Mouse (Mus musculus) gastrocnemius, adult 8-10 months (tissue): Measurements from ENCODE around the gene Elp5. TPM values are rescaled to one million over a fixed set of nuclear protein-coding genes. Genes with fewer than 3 reads are reported as not detected.
A peak's percentile ranks its signal among the peaks of the same experiment; 100 is the strongest.
"Not testable (repeated sequence)": the region's sequence is repeated elsewhere in the genome, so short reads cannot be mapped to it uniquely, and the experiment has no call there.

Source experiments
- DNase-seq, 2 experiments: peaks; one replicate each; pipeline ENCODE4 v3.0.0; 2022; ENCODE audit warnings: low spot score in 2 of 2
- total RNA-seq, 4 experiments: library from RNA; stranded (reverse); gene quantifications; 2 replicates each; pipeline ENCODE4 v1.2.4; 2022

The Elp5 gene
- 10 to 100 TPM; 38.8 to 40.8 (median 39.4) TPM for total RNA-seq

DNA sequence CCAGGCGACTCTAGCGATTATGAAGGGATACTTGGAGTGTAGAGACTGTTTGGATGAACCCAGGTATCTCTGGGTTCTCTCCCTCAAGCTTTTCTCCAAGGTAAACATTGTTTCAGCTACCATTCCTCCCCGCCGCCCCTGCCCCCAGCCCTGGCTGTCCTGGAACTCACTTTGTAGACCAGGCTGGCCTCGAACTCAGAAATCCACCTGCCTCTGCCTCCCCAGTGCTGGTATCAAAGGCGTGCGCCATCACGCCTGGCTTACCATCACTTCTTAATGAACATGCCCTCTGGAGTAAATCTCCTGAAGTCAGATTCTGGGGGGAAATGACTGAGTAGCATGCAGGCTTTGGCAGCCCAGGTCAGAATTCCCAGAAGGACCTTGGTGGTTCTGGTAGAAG lies at the start of gene Elp5:
Gene Elp5, minus strand, starts transcription at position 293 of the 400 bp plus-strand sequence.
- no peak for DNase-seq

DNA sequence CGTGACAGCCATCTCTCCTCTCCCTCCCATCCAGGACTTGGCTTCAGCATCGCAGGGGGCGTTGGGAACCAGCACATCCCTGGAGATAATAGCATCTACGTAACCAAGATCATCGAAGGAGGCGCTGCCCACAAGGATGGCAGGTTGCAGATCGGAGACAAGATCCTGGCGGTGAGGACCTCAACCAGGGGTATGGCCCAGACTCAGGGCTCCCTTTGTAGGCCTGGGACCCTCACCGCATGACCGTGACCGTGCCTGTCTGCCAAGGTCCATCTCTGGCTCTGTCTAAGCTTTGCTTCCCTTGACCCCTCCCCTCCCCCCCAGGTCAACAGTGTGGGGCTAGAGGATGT lies 49.0 kb upstream of the Elp5 start:
- DNase-seq, result no peak

DNA sequence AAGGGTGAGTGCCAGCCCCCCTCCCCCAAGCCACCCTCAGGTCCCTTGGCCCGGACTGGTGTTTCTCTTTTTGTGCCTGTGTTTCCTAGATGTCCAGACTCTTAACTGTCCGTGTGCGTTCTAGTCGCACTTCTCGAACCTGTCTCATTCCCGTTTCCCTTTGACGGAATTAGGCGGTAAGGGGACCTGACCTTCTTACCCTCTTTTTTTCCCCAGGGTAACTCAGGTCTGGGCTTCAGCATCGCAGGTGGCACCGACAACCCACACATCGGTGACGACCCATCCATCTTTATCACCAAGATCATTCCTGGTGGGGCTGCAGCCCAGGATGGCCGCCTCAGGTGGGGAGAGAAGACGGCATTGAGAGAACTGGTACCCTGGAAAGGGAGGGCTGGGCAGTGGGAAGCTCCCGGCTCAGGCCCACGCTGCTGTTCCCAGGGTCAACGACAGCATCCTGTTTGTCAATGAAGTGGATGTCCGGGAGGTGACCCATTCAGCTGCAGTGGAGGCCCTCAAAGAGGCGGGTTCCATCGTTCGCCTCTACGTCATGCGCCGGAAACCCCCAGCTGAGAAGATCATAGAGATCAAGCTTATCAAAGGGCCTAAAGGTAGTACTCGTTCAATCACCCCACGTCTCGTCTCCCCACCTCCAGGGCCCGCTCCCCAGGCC lies 48.5 kb upstream of the Elp5 start:
- no peak for DNase-seq

DNA sequence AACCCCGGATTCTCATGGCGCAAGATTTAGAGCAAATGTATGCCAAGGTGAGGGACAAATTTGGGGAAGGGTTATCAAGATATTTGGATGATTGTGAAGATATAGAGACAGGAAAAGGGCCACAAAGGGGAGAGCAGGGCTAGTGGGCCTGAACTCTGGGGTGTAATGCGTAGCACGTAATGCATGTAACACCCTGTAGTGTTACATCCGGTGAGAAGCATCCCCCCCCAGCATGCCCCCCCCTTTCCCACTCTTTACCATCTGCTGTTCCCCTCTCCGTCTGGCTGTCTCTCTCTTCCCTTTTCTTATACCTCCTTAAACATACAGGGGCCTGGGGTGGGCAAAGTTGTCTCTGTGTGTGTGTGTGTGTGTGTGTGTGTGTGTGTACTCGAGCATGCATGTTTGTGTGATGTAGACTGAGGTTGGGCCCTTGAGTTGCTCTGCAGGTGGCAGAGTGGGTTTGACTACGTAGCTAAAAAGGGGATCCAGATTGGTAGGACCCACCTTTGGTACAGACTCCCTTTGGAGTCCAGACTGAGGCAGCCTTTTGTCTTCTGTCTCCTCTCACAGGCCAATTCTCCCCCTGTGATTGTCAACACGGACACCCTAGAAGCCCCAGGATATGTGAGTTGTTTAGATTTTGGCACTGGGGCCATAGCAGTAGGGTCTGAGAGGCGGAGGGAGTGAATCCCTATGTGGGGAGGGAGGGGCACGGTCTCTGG lies 47.7 kb upstream of the Elp5 start:
- DNase-seq, result no peak

DNA sequence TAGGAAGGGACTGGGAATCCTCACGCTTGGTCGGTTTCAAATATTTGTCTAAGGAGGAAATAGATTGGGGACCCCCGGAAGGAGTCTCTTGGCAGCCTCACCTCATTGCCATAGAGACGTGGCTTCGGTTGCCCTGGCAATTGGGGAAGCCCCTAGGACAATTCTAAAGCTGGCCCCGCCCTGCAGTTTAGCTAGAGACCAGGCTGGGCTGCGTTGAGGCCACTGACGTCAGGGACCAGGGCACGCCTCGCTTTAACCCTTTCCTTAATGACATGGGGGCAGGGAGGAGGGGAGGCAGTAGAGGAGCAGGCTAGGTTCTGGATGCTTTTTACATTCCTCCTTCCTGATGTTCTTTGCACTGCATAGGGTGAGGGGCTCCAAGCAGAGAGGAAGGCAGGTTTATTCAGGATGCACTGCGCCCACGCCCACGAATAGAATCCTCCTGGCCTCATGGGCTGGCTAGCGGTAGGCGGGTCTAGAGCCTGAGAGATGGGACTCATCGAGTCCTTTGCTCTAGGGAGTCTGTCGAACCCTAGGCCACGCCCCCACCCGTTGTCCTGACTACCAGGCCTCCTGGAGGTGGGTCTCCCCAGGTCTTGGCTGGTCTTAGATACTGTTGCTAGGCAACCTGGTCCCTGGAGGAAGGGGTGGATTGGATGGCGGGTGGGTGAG lies 46.9 kb upstream of the Elp5 start:
- DNase-seq, result peak; percentile 80 to 84

DNA sequence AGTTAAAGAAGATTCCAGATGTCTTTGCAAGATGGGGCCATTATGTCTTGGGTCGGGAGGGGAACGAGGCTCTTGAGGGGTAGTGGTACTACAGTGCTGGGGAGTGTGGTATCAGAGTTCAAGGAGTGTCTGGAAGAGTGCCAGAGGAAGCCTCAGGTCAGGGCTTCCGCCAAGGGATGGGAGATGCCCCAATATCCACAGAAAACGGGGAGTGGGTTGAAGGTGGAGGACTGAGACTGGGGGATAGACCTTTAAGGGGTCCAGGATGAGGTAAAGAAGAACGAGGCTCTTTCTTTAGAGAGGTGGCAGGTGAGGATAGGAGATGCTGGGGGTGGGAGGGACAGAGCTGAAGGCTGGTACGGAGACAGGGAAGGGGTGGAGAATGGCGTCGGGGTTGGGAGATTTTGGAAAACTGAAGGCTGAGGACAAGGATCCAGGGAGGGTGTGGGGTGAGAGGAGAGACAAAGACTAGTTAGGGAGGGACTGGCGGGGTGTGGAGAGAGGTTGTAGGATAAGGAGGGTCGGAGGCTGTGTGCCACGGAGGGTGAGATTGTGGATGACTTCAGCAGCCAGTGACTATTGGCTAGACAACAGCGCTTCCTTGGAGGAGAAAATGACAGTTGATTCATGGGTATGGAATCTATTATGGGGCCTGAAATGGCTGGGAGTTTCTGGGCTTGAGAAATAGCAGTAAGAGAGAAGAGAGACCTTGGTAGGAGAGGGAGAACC lies 46.2 kb upstream of the Elp5 start:
- no peak for DNase-seq

DNA sequence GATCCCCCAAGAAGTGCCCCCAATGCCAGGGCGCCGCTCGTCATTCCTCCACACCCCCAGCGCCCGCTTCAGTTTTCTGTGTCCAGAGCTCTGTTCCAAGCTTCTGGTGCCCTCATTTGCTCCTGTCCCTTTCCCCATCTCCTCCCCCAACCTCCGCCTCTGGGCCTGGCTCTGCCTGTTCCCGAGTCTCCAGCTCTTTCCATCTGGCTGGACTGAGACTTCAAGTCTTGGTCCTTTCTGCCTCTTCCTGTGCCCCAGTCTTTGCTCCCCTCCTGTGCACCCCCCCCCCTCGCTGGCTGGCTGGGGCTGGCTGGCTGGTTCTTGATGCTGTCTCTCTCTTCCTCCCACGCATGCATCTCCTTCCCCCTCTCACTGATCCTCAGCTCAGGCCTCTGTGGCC lies 45.1 kb upstream of the Elp5 start:
- DNase-seq, result no peak

DNA sequence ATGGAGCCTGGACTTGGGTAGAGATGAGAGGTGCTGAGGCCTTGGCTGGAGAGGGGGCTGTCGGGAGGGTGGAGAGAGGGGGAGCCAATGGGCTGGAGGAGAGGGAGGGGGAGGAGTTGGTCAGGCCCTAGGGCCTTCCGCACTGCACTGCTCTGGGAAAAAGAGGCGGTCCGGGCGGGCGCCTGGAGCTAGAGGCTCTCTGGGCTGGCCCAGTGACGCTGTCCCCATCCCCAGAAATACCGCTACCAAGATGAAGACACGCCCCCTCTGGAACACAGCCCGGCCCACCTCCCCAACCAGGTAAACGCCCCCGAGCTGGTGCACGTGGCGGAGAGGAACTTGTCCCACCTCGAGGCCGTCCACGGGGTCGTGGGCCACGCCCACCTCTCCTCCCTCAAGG lies 44.4 kb upstream of the Elp5 start:
- peak; percentile 33 to 65 for DNase-seq

DNA sequence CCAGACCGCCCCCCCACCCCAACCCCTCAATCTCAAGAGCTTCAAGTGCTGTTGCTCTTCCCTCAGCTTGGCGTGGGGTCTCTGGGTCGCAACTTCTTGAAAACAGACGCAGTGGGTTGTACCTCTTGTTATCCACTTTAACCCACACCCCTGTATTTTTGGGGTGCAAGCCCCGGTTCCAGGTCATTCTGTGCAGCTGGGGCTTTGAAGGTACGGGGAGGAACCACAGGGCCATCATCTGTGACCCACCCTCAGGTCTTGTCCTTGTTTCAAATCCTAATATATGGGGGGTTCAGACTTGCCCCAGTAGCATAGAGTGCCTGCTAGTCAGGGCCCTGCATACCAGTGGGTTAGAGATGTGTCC lies 41.8 kb upstream of the Elp5 start:
- no peak for DNase-seq

DNA sequence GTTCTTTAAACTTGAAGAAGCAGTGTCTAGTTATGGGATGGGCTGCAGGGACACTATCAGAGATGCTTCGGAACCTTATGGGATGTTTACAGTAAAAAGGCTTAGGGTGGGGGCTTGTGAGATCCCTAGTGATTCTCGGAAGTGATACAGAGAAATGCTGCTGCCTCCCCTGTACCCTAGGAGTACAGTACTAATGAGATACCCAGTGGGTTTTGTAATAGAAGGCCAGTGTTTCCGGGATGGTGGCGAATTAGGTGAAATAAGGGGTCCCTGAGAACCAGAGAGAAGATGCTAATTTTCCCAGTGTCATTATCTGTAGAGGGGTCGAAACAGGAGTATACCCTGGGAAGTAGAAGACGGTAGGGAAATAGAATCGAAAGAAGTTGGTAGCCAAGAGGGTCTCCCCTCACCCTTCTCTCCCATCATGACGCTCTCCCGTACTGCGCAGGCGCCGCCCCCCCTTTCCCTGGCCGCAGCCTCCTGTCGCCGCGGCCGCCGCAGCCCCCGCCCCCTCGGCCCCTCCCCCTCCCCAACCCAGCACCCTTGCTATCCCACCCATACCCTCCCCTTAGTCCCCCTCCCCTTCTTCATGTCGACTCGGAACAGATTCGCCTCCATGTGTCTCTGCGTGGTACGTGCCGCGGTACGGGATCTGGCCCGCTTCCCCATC lies 41.3 kb upstream of the Elp5 start:
- DNase-seq, result no peak

DNA sequence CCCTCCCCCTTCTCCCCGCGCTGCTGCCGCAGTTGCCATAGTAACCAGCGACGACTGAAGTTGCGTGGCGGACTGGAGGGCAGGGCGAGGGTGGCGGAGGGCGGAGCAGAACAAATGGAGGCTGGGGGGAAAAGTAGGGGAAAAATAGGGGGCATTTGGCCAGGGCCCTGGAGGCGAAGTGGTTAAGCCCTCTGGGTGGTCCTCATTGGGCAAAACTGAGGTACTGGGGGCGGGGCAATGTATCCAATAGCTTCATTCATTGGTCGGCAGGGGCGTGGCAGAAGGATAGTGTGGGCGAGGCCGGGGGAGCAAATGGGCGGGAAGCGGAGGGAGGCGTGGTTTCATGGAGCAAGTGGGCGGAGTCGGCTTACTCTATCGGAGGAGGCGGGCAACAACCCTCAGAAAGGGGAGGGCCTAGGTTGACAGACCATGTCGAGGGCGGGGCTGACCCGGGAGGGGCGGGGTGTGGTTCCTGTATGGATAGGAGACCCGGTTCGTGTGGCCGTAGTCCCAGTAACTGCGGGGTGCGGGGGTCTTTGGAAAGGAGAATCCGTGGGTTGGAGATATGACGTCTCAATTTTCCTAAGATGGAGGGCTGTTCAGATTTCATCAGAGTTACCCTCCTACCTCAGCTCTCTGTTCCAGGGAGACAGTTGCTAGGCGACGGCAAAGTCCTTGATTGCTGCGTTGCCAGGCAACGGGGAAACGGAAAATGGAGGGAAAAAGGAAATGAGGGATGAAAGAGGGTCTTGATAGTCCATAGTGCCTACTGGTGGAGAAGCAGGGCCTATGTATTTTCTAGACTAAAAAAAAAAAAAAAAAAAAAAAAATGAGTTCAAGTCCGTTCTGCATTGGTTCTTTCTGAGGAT lies 39.2 kb upstream of the Elp5 start:
- peak; percentile 98 for DNase-seq

DNA sequence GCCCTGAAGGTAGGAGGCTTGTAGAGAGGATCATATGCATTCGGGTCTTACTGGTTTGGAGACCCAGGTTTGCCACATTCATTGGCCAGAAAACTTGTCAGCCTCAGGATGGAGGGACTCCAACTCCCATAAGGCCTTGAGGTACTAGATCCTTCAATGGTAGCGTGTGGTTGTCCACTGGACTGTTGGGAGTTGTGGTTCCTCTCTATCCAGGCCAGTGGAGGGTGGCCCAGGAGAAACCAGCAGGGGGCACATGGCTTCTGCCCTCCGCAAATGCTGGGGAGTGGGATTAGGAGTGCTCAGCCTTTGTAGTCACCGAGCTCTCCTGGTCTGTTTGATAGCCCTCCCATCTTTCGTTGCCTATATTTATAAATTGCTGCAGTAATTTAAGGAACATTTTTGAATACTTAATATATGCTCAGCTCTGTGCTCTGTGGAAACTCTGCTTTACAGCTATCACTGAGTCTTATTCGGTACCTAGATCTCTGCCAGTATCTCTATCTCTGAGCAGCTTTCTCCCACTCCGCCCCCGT lies 38.5 kb upstream of the Elp5 start:
- DNase-seq, result peak; percentile 66 to 71

DNA sequence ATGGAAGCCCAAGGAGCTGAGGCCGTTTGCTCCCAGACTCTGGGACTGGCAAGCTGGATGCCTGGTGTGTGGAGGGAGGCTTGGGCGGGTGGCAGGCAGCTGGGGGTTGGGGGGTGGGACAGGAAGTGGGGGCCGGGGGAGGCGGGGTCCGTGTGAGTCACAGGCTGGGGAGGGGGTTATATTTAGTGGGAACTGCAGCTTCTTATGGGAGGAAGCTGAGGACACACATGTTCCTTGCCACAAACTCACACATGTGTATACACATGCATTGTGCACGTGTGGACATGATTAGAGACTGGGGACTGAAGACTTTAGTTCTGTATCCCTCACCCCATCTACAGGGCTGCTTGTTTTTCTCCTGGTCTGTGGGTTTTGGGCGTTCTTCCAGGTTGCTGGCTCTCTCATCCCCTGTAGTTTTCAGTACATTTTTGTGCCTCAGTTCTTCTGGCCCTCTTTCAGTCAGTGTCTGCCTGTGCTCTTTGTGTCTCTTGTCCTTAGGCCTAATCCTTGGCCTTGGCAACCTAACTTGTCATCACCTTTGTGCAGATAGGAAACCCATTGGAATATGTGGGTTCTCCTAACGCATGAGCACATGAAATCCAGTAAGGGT lies 37.8 kb upstream of the Elp5 start:
- DNase-seq, result no peak

DNA sequence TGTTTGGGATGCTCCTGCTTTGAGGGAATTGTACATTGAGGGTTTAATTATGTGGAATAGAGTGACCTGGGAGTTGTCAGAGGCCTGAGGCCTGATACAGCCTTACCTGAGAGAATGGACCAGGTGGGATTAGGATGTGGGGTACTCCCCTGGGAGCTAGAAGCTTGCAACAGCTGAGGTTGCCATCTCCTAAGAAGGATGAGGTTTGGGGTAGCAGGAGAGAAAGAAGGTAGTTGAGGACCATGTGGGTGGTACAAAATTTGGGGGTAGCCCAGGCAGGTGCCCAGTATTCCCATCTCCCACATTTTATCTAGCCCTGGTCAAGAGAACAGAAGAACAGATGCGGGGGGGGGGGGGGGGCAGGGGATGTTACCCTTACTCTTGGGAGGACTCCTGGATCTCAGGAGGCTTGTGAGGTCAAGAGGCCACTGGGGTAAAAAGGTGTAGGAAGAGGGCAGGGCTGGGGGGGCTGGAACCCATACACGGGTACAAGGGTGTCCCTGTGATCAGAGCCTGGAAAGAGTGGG lies 37.2 kb upstream of the Elp5 start:
- DNase-seq, result no peak

DNA sequence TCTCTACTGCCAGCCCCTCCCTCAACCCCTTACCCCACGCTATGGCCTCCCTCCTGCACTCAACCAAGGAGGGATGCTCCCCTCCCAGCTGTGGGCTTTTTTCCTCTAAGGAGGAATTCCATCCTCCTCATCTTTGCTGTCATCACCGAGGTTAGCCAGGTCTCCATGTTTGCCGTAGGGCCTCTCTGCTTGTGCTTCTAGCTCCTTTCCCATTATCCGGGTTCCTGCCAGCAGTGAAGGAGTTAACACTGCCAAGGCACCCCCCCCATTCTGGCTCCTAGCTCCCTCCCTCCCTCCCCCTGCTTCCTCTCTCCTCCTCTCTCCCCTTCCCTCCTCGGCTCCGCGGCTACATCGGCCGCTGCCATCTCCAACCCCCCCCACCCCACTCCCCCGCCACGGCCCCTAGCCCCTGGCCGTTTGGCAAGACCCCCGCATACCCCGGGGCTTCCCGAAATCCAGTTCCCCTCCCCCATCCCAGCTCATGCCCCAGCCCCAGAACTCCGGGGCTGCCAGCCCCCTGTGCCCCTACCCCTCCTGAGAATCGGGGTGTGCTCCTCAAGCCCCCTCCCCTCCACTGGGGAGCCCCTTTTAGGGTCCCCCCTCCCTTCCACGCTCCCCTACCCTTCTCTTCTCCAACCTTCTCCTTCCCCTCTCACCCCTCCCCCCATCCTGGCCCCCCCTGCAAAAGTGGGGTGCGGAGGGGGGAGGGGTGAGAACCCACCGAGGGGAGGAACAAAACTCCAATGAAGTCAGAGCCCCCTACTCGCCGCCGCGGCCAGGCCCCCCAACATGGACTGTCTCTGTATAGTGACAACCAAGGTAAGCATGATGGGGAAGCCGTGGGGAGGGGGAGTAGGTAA lies 36.0 kb upstream of the Elp5 start:
- DNase-seq, result no peak

DNA sequence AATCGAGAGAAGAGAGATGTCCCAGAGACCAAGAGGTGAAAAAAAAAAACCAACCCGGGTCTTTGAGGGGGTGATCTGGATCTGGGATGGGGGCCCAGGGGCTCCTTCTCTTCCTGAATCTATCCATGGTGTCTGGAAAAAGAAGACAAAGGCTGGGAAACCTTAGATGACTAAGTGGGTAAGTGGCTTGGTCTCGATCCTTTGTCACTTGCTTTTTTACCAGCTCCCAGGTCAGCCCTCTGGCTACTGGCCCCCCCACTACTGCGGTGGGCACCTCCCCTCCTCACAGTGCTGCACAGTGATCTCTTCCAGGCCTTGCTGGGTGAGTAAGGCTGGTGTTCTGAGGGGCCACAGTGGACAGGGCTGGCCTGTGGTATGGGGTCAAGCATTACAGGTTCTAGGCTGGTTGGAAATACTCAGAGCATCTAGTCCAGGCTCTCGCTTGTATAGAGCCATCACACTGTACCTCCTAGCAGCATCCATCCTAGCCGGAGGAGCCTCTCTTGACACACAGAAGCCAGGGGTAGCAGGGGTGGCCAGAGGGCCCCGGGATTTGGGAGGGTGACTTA lies 35.0 kb upstream of the Elp5 start:
- no peak for DNase-seq

DNA sequence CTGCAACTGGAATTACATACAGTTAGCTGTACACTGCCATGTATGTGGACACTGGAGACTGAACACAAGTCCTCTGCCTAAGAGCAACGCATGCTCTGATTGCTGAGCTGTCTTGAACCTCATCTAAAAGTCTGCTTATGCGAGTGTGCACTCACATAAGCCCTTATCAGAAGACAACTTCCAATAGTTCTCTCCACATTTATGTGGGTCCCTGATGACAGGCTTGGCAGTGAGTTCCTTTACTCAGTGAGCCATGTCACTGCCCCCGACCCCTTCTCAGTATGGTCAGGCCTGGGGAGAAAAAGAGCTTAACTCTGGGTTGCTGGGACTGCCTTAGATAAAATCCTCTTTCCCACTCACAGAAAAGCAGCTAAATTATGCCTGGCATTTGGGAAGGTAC lies 34.4 kb upstream of the Elp5 start, which contains the start of gene Dlg4:
Gene Dlg4, plus strand, starts transcription at position 274 of the 400 bp plus-strand sequence.
- no peak for DNase-seq

DNA sequence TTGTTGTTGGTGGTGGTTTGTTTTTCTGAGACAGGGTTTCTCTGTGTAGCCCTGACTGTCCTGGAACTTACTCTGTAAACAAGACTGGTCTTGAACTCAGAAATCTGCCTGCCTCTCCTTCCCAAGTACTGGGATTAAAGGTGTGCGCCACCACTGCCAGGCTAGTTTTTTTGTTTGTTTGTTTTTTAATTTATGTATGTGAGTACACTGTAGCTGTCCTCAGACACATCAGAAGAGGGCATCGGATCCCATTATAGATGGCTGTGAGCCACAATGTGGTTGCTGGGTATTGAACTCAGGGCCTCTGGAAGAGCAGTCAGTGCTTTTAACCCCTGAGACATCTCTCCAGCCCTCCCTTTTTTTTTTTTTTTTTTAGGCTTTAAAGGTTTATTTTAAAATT lies 33.9 kb upstream of the Elp5 start:
- DNase-seq, result not testable (repeated sequence)
